In the genomic region with DNA sequence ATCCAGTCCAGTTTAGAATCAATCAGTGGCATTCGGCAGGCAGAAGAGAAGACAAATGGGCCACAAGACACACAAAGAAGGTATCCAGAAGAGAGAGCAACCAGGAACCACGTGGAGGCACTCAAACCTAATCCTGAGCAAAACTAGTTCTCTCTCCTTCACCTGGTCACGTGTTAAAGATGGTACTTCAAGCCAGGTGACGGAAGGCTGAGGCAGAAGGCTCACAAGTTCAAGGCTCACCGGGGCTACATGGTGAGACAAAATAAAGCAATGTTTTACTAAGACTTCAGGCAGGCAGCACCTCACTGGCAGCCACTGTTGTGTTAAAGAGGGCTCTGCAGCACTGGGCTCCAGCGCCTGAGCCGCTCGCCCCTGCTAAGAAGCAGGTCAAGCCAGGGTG, we compare ENCODE assay signal across 9 mouse cellular contexts. TPM values are rescaled to one million over a fixed set of nuclear protein-coding genes. Genes with fewer than 3 reads are reported as not detected.
DNase-seq lines count a peak whose midpoint lies in the region; ATAC-seq and TF ChIP-seq lines count a peak whose summit lies in the region.
"Had no signal": no experiment of that assay in that cellular context is flagged by ENCODE, and none has a peak within 500 bp of the region (broad histone marks: within the 10 kb centered on the region; RNA-seq: fewer than 3 reads in every experiment).

No protein-coding gene starts in this region.

- H3K79me2 ChIP-seq in liver, adult 2 months (ENCODE audit: control insufficient read depth, insufficient read depth, low read length): peaks cover 29% of the 10 kb centered on the region

- WGBS in liver, adult 2 months: 18% methylated on average over 8 of the region's 8 CpGs
- 64% methylated on average over 8 of the region's 8 CpGs for WGBS in hindbrain, embryonic 14.5 days
- WGBS in limb, embryonic 13.5 days: 39% methylated on average over 8 of the region's 8 CpGs
- 38% methylated on average over 8 of the region's 8 CpGs for WGBS in stomach, embryonic 14.5 days

- no peak for TF ChIP-seq POLR2A in liver, adult 2 months (IDR thresholded peaks at IDR 0.05; ENCODE audit: extremely low read depth, insufficient read depth, low read length)

- H3K36me3 ChIP-seq in liver, adult 2 months (ENCODE audit: control insufficient read depth, insufficient read depth, low read length): no peaks in the 10 kb centered on the region
- H3K36me3 ChIP-seq in hindbrain, embryonic 14.5 days (replicated peaks; ENCODE audit: control insufficient read depth, insufficient read depth): no peaks in the 10 kb centered on the region
- H3K36me3 ChIP-seq in limb, embryonic 13.5 days: 0 out of 2 replicates have a peak, but pooled peaks cover 4% of the 10 kb centered on the region
- H3K36me3 ChIP-seq in stomach, embryonic 14.5 days (ENCODE audit: control insufficient read depth, insufficient read depth, low read length): no peaks in the 10 kb centered on the region

- peak overlapping the region; percentile 13 for H3K9ac ChIP-seq in liver, adult 2 months (ENCODE audit: low read depth, low read length)
- H3K9ac ChIP-seq in hindbrain, embryonic 14.5 days: no peak overlapping the region
- no peak overlapping the region for H3K9ac ChIP-seq in limb, embryonic 13.5 days
- no peak overlapping the region for H3K9ac ChIP-seq in stomach, embryonic 14.5 days (replicated peaks; ENCODE audit: low read depth, low read length)

- TF ChIP-seq CTCF in liver, adult 2 months (IDR thresholded peaks at IDR 0.05; ENCODE audit: low read depth, low read length): no peak

- ATAC-seq in hindbrain, embryonic 14.5 days (ENCODE audit: low FRiP score): no peak
- ATAC-seq in limb, embryonic 13.5 days (ENCODE audit: low FRiP score, low read depth): no peak
- ATAC-seq in stomach, embryonic 14.5 days (ENCODE audit: insufficient number of reproducible peaks, insufficient read depth, low FRiP score, low read depth): no peak
- ATAC-seq in megakaryocyte progenitor cell, adult 5-6 weeks (replicated peaks; ENCODE audit: poor library complexity): no peak

- peak overlapping the region; percentile 21; the same call in 1 of the 2 replicates for H3K4me3 ChIP-seq in liver, adult 2 months (ENCODE audit: insufficient read depth, low read depth, low read length)
- no peak overlapping the region for H3K4me3 ChIP-seq in hindbrain, embryonic 14.5 days (replicated peaks; ENCODE audit: low read length)
- H3K4me3 ChIP-seq in limb, embryonic 13.5 days: no peak overlapping the region
- H3K4me3 ChIP-seq in stomach, embryonic 14.5 days (ENCODE audit: low read depth, low read length): no peak overlapping the region
- H3K4me3 ChIP-seq: myocyte had no signal

- H3K27me3 ChIP-seq in liver, adult 2 months (ENCODE audit: control insufficient read depth, insufficient read depth, low read length): no peaks in the 10 kb centered on the region
- no peaks in the 10 kb centered on the region for H3K27me3 ChIP-seq in hindbrain, embryonic 14.5 days (ENCODE audit: control insufficient read depth, insufficient read depth, low read length)
- no peaks in the 10 kb centered on the region for H3K27me3 ChIP-seq in limb, embryonic 13.5 days
- H3K27me3 ChIP-seq in stomach, embryonic 14.5 days (ENCODE audit: control insufficient read depth, insufficient read depth, low read length): no peaks in the 10 kb centered on the region

- peaks cover 57% of the 10 kb centered on the region for H3K4me1 ChIP-seq in liver, adult 2 months (ENCODE audit: control insufficient read depth, insufficient read depth, low read length)
- H3K4me1 ChIP-seq in hindbrain, embryonic 14.5 days (replicated peaks; ENCODE audit: control insufficient read depth, insufficient read depth, low read length): peaks cover 49% of the 10 kb centered on the region
- peaks cover 72% of the 10 kb centered on the region for H3K4me1 ChIP-seq in limb, embryonic 13.5 days
- peaks cover 65% of the 10 kb centered on the region for H3K4me1 ChIP-seq in stomach, embryonic 14.5 days (ENCODE audit: control insufficient read depth, insufficient read depth, low read length)

- peak; percentile 55 for DNase-seq in liver, adult 2 months (ENCODE audit: extremely low read depth, low read depth, low spot score)
- DNase-seq in liver: no peak
- no peak for DNase-seq in hindbrain, embryonic 14.5 days (ENCODE audit: low spot score)
- DNase-seq in adipocyte (ENCODE audit: low spot score): no peak

- H3K9me3 ChIP-seq in hindbrain, embryonic 14.5 days (ENCODE audit: control insufficient read depth, low read length): no peaks in the 10 kb centered on the region
- H3K9me3 ChIP-seq in limb, embryonic 13.5 days: no peaks in the 10 kb centered on the region
- H3K9me3 ChIP-seq in stomach, embryonic 14.5 days (ENCODE audit: control insufficient read depth, low read depth, low read length): no peaks in the 10 kb centered on the region

- no peak overlapping the region for H3K4me2 ChIP-seq in hindbrain, embryonic 14.5 days (replicated peaks)
- peak overlapping the region; percentile 35; the same call in 1 of the 2 replicates for H3K4me2 ChIP-seq in limb, embryonic 13.5 days (replicated peaks)
- H3K4me2 ChIP-seq in stomach, embryonic 14.5 days (replicated peaks; ENCODE audit: low read depth, low read length): peak overlapping the region; percentile 32

- H3K27ac ChIP-seq in liver, adult 2 months (replicated peaks; ENCODE audit: insufficient read depth, low read depth, low read length): peak overlapping the region; percentile 77
- H3K27ac ChIP-seq in hindbrain, embryonic 14.5 days: peak overlapping the region; percentile 54
- peak overlapping the region; percentile 68 for H3K27ac ChIP-seq in limb, embryonic 13.5 days
- peak overlapping the region; percentile 95 for H3K27ac ChIP-seq in stomach, embryonic 14.5 days (ENCODE audit: low read length)

RNA-seq across cellular contexts. Expression of a gene that starts 7.4 kb away (rescaled TPM):
- 26.6 and 39.5 TPM in 2 replicates for total RNA-seq in liver, adult 2 months (2014; rRNA removed)
- polyA plus RNA-seq in liver, adult 2 months (2012; rRNA removed): 43.6 and 46.8 TPM in 2 replicates
- polyA plus RNA-seq in hindbrain, embryonic 14.5 days (2014; fragmentation: Nextera tagmentation; extraction: Ambion mirVana): 17.8 and 23.7 TPM in 2 replicates
- 43.6 and 44.2 TPM in 2 replicates for polyA plus RNA-seq in limb, embryonic 13.5 days (2015; fragmentation: Nextera tagmentation; extraction: Ambion mirVana)
- polyA plus RNA-seq in stomach, embryonic 14.5 days (2014; fragmentation: Nextera tagmentation; extraction: Ambion mirVana): 35.3 and 35.4 TPM in 2 replicates
- total RNA-seq in megakaryocyte progenitor cell, adult 5-6 weeks (2015): 33.2 and 43.0 TPM in 2 replicates
- total RNA-seq in megakaryocyte progenitor cell, adult 5-6 weeks (2017): 38.8 and 52.7 TPM in 2 replicates

RNA-seq across cellular contexts. Expression of a gene that starts 15.5 kb away (rescaled TPM):
- total RNA-seq in liver, adult 2 months (2014; rRNA removed): 2.0 and 2.8 TPM in 2 replicates
- polyA plus RNA-seq in liver, adult 2 months (2012; rRNA removed): 4.6 and 6.3 TPM in 2 replicates
- 26.2 and 27.6 TPM in 2 replicates for polyA plus RNA-seq in hindbrain, embryonic 14.5 days (2014; fragmentation: Nextera tagmentation; extraction: Ambion mirVana)
- polyA plus RNA-seq in limb, embryonic 13.5 days (2015; fragmentation: Nextera tagmentation; extraction: Ambion mirVana): 27.2 and 27.7 TPM in 2 replicates
- 29.6 and 30.4 TPM in 2 replicates for polyA plus RNA-seq in stomach, embryonic 14.5 days (2014; fragmentation: Nextera tagmentation; extraction: Ambion mirVana)
- 15.4 and 16.4 TPM in 2 replicates for total RNA-seq in megakaryocyte progenitor cell, adult 5-6 weeks (2015)
- total RNA-seq in megakaryocyte progenitor cell, adult 5-6 weeks (2017): 10.5 and 11.4 TPM in 2 replicates

RNA-seq across cellular contexts. Expression of a gene that starts 44.1 kb away (rescaled TPM):
- total RNA-seq in liver, adult 2 months (2014; rRNA removed): not detected in 2 replicates
- not detected in 2 replicates for polyA plus RNA-seq in liver, adult 2 months (2012; rRNA removed)
- polyA plus RNA-seq in hindbrain, embryonic 14.5 days (2014; fragmentation: Nextera tagmentation; extraction: Ambion mirVana): 0.46 and 0.96 TPM in 2 replicates
- polyA plus RNA-seq in limb, embryonic 13.5 days (2015; fragmentation: Nextera tagmentation; extraction: Ambion mirVana): 0.08 and 0.20 TPM in 2 replicates
- polyA plus RNA-seq in stomach, embryonic 14.5 days (2014; fragmentation: Nextera tagmentation; extraction: Ambion mirVana): 0.30 and 0.59 TPM in 2 replicates
- not detected in 2 replicates for total RNA-seq in megakaryocyte progenitor cell, adult 5-6 weeks (2015)
- total RNA-seq in megakaryocyte progenitor cell, adult 5-6 weeks (2017): not detected in 2 replicates
- polyA plus RNA-seq: myocyte; spleen, adult 2 months had no signal

RNA-seq across cellular contexts. Expression of a gene that starts 54.0 kb away (rescaled TPM):
- total RNA-seq in liver, adult 2 months (2014; rRNA removed): 5.2 and 8.5 TPM in 2 replicates
- 7.6 and 11.3 TPM in 2 replicates for polyA plus RNA-seq in liver, adult 2 months (2012; rRNA removed)
- polyA plus RNA-seq in hindbrain, embryonic 14.5 days (2014; fragmentation: Nextera tagmentation; extraction: Ambion mirVana): 44.2 and 46.9 TPM in 2 replicates
- 88.7 and 92.3 TPM in 2 replicates for polyA plus RNA-seq in limb, embryonic 13.5 days (2015; fragmentation: Nextera tagmentation; extraction: Ambion mirVana)
- polyA plus RNA-seq in stomach, embryonic 14.5 days (2014; fragmentation: Nextera tagmentation; extraction: Ambion mirVana): 67.0 and 77.1 TPM in 2 replicates
- 33.5 and 37.1 TPM in 2 replicates for total RNA-seq in megakaryocyte progenitor cell, adult 5-6 weeks (2015)
- 50.4 and 64.3 TPM in 2 replicates for total RNA-seq in megakaryocyte progenitor cell, adult 5-6 weeks (2017)
